Mouse (Mus musculus): ENCODE results near the gene Zc3h15. TPM values are rescaled to one million over a fixed set of nuclear protein-coding genes. Genes with fewer than 3 reads are reported as not detected.
"Not testable (repeated sequence)": the region's sequence is repeated elsewhere in the genome, so short reads cannot be mapped to it uniquely, and the experiment has no call there.

Gene Zc3h15
- 10 to 100 TPM; 49.4 to 50.6 TPM for total RNA-seq (2021)
- long read RNA-seq, experiment 1, transcript Zc3h15-201 (10 exons, 2,111 nt), result major isoform, 65 of 68 reads
- long read RNA-seq, experiment 1, partial matches to known transcripts, result 1 of 68 reads
- long read RNA-seq, experiment 1, other reads (novel, unspliced or antisense), result 2 of 68 reads
- long read RNA-seq, experiment 2, transcript Zc3h15-201 (10 exons, 2,111 nt), result major isoform, 60 of 60 reads
- long read RNA-seq, experiment 2, partial matches to known transcripts, result 0 of 60 reads
- long read RNA-seq, experiment 2, other reads (novel, unspliced or antisense), result 0 of 60 reads

GRCm38 (mm10) chr2:83644276-83645252, at the start of gene Zc3h15:
Gene Zc3h15 (plus strand): TSS chr2:83644435.
- intact Hi-C loops (cut with DNase I), result loop anchor here (5.0 kb wide), 2 partner anchors 78 to 128 kb away; partner anchors contain the start of gene Itgav
- peak; percentile 95 to 96 for DNase-seq

- intact Hi-C loops (cut with DNase I), result no loop called here
- no peak for DNase-seq
Measured at GRCm38 (mm10) chr2:83620558-83621367, 23.5 kb upstream of the Zc3h15 start.

GRCm38 (mm10) chr2:83621511-83621910, 22.7 kb upstream of the Zc3h15 start:
- intact Hi-C loops (cut with DNase I), result no loop called here
- peak in 1 of 2 experiments; percentile 16 for DNase-seq

- intact Hi-C loops (cut with DNase I), result no loop called here
- no peak for DNase-seq
Measured at GRCm38 (mm10) chr2:83622792-83623191, 21.4 kb upstream of the Zc3h15 start.

- intact Hi-C loops (cut with DNase I), result no loop called here
- DNase-seq, result no peak
Measured at GRCm38 (mm10) chr2:83624045-83624444, 20.2 kb upstream of the Zc3h15 start.

- DNase-seq, result peak; percentile 78 to 83
- intact Hi-C loops (cut with DNase I), result loop anchor here (1.0 kb wide), 1 partner anchor 146 kb away; no protein-coding TSS in a partner anchor
Measured at GRCm38 (mm10) chr2:83625226-83626108, 18.8 kb upstream of the Zc3h15 start.

- intact Hi-C loops (cut with DNase I), result no loop called here
- no peak for DNase-seq
Measured at GRCm38 (mm10) chr2:83626881-83627280, 17.4 kb upstream of the Zc3h15 start.

- intact Hi-C loops (cut with DNase I), result no loop called here
Measured at GRCm38 (mm10) chr2:83627495-83627894, 16.7 kb upstream of the Zc3h15 start.

GRCm38 (mm10) chr2:83627932-83628331, 16.3 kb upstream of the Zc3h15 start:
- intact Hi-C loops (cut with DNase I), result no loop called here
- DNase-seq, result no peak

More at GRCm38 (mm10) chr2:83627495-83627894, 16.7 kb upstream of the Zc3h15 start:
- no peak for DNase-seq

- intact Hi-C loops (cut with DNase I), result loop anchor here (5.0 kb wide), 1 partner anchor 130 kb away; no protein-coding TSS in a partner anchor
- no peak for DNase-seq
Measured at GRCm38 (mm10) chr2:83641993-83642392, 2.2 kb upstream of the Zc3h15 start.

DNA sequence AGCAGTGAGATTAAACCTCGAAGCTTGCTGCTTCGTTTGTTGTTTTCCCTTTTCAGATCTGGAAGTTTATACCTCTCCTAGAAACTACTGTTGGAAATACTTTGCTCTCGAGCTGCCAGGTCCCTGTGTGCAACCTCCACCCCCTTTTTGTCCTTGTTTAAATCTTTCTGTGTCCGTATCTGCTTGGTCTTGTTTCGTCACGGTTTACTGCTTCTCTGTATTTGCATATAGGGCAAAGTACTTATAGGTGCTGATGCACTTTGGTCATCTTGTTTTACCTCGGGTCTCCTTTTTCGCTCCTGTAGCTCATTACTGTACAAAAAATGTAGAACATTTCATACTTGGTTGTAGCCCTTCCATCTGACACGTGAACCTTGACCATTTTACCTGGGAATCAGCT, 4.7 kb downstream of the Zc3h15 start:
- DNase-seq, result no peak
- intact Hi-C loops (cut with DNase I), result loop anchor here (5.0 kb wide), 1 partner anchor 73 kb away; the partner anchor contains the start of gene Itgav

DNA sequence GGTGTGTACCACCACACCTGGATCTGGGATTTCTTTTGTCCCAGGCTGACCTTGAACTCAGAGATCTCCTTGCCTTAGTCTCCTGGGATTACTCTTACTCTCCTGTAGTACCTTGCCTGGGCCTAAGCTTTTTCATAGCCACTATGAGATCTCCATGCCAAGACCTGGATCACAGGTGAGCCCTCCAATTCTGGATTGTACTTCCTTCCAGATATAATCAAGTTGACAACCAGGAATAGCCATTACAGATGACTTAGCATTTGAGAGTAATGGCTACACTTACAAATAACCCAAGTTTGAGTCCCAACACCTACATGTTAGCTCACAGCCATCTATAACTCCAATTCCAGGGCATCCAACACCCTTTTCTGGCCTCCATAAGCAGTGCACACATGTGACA, 8.4 kb downstream of the Zc3h15 start:
- no peak for DNase-seq
- intact Hi-C loops (cut with DNase I), result no loop called here

GRCm38 (mm10) chr2:83659279-83659678, 15.0 kb downstream of the Zc3h15 start:
- intact Hi-C loops (cut with DNase I), result loop anchor here (1.0 kb wide), 1 partner anchor 112 kb away; no protein-coding TSS in a partner anchor
- DNase-seq, result no peak

DNA sequence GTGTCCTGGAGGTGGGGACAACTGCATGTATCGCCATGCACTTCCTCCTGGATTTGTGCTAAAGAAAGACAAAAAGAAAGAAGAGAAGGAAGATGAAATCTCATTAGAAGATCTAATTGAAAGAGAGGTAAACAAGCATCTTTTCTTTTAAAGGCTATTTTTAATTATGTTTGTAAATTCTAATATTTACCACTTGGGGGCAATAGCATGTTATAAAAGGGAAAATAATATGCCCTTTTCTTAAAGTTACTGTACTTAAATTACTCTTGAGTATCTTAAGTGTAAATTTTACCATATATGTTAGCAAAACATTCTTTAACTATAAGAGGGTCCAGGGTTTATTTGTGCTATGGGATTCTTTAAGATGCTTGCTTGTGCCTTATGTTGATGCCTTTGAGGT, 15.9 kb downstream of the Zc3h15 start:
- intact Hi-C loops (cut with DNase I), result no loop called here
- DNase-seq, result no peak

DNA sequence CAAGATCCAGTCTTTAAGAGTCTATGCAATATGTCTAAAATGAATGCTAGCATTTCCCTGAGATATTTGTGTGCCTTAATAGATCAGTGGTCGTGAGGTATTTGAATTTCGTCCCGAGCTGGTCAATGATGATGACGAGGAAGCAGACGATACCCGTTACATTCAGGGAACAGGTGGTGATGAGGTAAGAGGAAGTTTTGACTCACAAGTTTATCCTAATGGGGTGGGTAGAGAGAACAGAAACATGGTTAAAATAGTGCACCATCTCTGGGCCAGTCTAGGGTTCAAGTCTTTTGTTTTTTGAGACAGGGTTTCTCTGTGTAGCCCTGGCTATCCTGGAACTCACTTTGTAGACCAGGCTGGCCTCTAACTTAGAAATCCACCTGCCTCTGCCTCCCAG, 17.1 kb downstream of the Zc3h15 start:
- DNase-seq, result no peak
- intact Hi-C loops (cut with DNase I), result no loop called here

- intact Hi-C loops (cut with DNase I); DNase-seq: not testable (repeated sequence)
Measured at GRCm38 (mm10) chr2:83665051-83665450, 20.8 kb downstream of the Zc3h15 start.

GRCm38 (mm10) chr2:83667430-83667829, 23.2 kb downstream of the Zc3h15 start:
- DNase-seq, result no peak
- intact Hi-C loops (cut with DNase I), result no loop called here

GRCm38 (mm10) chr2:83668052-83668451, 23.8 kb downstream of the Zc3h15 start:
- intact Hi-C loops (cut with DNase I), result no loop called here
- no peak for DNase-seq

GRCm38 (mm10) chr2:83669988-83670387, 25.8 kb downstream of the Zc3h15 start:
- no peak for DNase-seq
- intact Hi-C loops (cut with DNase I), result loop anchor here (5.0 kb wide), 1 partner anchor 52 kb away; the partner anchor contains the start of gene Itgav
